Mouse (Mus musculus): ENCODE results near the gene Kirrel. TPM values are rescaled to one million over a fixed set of nuclear protein-coding genes. Genes with fewer than 3 reads are reported as not detected.

Kirrel gene
- total RNA-seq, 1 experiment from 2014 or later, result not detected

DNA sequence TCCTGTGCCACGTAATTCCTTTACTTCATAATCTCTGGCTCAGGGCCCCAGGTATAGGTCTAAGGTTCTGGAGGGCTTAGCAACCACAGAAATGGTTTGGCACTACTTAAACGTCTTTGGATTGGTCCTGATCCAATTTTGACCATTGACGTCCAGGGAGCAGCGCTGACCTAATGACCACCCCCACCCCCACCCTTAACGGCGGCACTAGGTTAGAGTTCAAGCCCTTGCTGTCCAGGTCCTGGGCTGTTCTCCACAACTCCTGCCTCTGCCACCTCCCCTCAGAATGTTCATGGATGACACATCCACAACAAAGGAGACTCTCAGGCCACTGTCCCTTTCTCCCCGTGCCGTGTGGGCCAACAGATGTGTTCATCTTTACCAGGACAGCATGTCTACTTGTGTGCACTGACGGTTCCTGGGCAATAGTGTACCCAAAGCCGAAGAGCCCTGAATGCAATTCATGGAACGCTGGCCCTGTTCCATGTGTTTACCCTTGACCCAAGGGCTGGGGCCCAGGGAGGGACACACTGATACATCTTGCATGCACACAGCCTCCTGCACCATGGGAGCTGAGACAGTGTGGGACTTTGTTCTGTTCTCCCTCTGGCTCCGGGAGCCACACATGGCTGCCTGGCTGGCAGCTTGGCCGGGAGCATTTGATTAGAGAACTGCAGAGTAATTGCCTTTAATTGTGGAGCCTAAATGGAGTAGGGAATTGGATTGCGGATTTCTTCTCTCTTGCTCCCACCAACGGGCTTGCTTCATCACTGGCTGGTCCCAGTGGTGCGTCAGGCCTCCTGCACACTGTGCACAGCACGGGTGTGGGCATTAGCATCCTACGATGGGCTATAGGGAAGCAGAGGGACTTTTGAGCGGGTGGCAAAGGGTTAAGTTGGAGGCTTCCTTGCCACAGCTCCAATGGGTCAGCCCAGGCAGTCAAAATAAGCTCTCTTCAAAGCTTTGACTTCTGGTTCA, 76.3 kb downstream of the Kirrel start:
- ATAC-seq (ENCODE audit: extremely low read depth, insufficient number of reproducible peaks, low FRiP score, poor library complexity, severe bottlenecking), result no peak

GRCm38 (mm10) chr3:87097205-87097604, 77.3 kb downstream of the Kirrel start:
- no peak for ATAC-seq (ENCODE audit: extremely low read depth, insufficient number of reproducible peaks, low FRiP score, poor library complexity, severe bottlenecking)

DNA sequence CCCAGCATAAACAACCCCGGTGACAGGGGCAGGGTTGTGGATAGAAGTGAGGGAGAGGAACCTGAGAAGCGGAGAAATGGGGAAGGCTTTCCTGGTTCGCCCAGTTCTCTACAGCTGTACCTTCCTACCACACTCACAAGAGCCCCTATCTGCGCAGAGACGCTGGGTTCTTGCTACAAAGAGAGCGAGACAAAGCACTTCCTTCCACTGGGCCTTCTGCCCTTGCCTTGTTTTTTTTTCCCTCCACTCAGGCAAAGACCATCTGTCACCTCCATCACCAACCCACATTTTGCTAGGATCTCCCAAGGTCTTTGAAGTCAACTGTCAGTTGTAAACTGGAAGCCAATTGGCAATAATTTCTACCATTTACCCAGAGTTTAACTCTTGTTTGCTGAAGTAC, 80.8 kb downstream of the Kirrel start:
- ATAC-seq (ENCODE audit: extremely low read depth, insufficient number of reproducible peaks, low FRiP score, poor library complexity, severe bottlenecking), result no peak

GRCm38 (mm10) chr3:87089694-87090565, 84.6 kb downstream of the Kirrel start:
- ATAC-seq (ENCODE audit: extremely low read depth, insufficient number of reproducible peaks, low FRiP score, poor library complexity, severe bottlenecking), result peak; percentile 55

GRCm38 (mm10) chr3:87087146-87087545, 87.4 kb downstream of the Kirrel start:
- no peak for ATAC-seq (ENCODE audit: extremely low read depth, insufficient number of reproducible peaks, low FRiP score, poor library complexity, severe bottlenecking)

- no peak for ATAC-seq (ENCODE audit: extremely low read depth, insufficient number of reproducible peaks, low FRiP score, poor library complexity, severe bottlenecking)
These were observed 92.3 kb downstream of the Kirrel start for GRCm38 (mm10) chr3:87082235-87082634.

- ATAC-seq (ENCODE audit: extremely low read depth, insufficient number of reproducible peaks, low FRiP score, poor library complexity, severe bottlenecking), result no peak
These were observed 94.8 kb downstream of the Kirrel start for GRCm38 (mm10) chr3:87079751-87080150.

DNA sequence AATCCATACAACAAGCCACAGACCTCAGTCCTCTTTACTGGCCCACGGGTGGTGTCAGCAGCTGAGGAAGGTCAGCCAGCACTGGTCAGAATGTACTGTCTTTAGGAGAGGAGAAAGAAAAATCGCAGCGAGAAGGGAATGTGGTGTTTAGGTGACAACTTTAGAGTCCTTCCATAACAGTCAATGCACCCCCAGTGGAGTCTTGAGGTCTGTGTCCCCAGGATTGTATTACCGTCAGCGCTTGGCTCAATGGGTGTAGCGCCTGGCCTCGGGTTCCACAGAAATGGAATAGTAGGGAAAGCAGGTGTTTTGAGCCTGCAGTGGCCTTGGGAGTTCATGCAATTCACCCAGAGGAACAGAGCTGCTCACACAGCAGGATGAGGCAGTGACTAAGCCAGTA, 95.2 kb downstream of the Kirrel start:
- ATAC-seq (ENCODE audit: extremely low read depth, insufficient number of reproducible peaks, low FRiP score, poor library complexity, severe bottlenecking), result no peak

GRCm38 (mm10) chr3:87077681-87078080, 96.9 kb downstream of the Kirrel start:
- ATAC-seq (ENCODE audit: extremely low read depth, insufficient number of reproducible peaks, low FRiP score, poor library complexity, severe bottlenecking), result no peak

DNA sequence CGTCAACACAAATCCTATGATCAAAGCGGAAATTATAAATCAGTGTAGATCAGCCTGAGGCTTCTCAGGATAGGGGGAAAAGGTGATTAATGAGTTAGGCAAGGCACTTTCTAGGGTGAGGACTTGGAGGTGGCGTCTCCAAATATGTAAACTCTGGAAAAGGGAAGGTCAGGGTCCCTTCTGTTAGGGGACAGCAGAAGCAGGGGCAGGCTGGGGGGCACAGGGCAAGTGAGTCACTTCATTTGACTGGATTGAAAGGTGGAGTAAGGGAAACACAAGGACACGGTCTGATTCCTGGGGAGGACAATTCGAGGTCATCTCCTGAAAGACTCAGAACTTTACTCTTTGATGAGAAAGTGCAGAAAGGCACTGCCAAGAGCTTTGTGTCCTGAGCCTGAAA, 97.6 kb downstream of the Kirrel start:
- ATAC-seq (ENCODE audit: extremely low read depth, insufficient number of reproducible peaks, low FRiP score, poor library complexity, severe bottlenecking), result no peak

GRCm38 (mm10) chr3:87076161-87076560, 98.4 kb downstream of the Kirrel start:
- no peak for ATAC-seq (ENCODE audit: extremely low read depth, insufficient number of reproducible peaks, low FRiP score, poor library complexity, severe bottlenecking)

DNA sequence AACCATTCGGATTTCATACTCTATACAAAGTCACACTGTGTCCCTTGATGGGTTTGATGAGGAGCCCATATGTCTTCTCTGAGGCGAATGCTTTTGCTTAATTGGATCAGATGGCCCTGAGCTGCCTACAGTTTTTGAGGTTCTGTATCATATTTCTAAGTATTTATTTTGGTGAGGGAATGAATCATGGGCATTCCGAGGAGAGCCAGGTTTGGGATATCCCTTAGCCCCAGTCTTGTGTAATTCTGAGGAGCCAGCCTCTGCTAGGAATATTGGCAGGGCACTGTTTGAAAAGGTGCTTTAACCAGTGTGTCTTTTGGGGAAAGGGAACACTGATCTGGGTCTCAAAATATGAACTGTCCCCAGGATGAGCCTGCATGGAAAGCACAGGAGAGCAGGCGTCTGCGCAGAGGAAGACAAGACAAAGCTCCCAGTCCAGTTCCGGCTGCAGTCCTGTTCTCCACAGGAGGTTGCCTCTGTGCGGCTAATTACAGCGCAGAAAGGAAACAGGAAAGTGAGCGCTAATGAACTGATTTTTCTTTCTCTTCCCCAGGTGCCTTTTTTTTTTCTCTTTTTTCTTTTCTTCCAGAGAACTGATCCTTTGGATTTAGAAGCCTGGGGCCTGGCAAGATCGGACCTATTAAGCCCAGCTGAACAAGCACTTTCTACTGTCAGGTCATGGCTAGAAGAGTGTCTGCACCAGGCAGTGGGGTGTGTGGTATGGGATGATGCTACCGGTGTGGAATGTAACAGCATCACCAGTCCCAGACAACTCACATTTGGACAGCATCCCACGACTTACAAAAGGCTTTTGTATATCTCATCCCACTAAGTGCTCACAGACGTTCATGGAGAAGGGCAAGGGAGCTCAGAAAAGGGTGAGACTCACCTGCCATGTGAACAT, 101.7 kb downstream of the Kirrel start:
- no peak for ATAC-seq (ENCODE audit: extremely low read depth, insufficient number of reproducible peaks, low FRiP score, poor library complexity, severe bottlenecking)

- ATAC-seq (ENCODE audit: extremely low read depth, insufficient number of reproducible peaks, low FRiP score, poor library complexity, severe bottlenecking), result no peak
These were observed 102.4 kb downstream of the Kirrel start for GRCm38 (mm10) chr3:87072191-87072590.

DNA sequence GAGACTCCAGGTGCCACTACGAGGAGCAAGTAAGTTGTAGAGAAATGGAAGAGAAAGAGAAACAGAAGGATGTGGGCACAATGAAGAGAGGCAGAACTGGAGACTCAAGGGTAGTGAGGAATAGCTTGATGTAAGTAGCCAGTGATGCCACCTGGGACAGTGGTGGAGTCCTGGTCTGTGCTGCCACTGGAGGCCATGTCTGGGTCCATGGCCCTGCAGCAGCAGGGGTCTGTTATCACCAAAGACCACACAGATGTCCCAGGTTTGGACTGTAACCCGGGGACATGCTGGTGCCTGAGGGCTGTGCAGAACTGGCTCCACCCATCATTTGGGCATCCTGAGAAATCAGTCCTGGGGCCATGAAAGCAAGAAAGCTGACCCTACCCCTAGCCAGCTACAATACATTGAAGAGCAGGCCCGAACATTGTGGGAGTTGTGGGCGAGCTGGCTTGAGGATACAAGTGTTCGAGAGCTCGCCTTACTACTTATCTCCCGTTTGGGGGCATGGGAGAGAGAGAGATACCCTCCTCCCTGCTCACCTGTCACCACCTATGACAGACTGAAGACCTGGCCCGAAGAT, 107.1 kb downstream of the Kirrel start:
- ATAC-seq (ENCODE audit: extremely low read depth, insufficient number of reproducible peaks, low FRiP score, poor library complexity, severe bottlenecking), result no peak

- ATAC-seq (ENCODE audit: extremely low read depth, insufficient number of reproducible peaks, low FRiP score, poor library complexity, severe bottlenecking), result no peak
These were observed 120.6 kb downstream of the Kirrel start for GRCm38 (mm10) chr3:87053939-87054338.

DNA sequence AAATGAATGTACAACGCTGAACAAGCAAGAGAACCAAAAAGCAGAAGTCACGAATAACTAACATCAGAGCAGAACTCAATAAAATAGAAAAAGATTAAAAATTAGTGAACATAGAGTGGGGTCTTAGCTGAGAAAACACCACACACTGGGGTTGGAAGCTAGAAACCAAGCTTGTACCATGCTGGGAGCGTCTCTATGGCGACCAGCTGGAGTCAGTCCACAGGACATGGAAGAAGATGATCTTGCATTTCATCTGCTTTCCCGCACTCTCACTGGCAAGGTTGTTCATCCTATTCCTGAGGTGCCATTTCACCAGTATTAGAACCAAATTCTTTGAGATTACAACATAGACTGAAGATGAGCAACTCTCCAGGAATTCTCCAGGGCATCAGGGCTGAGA, 126.7 kb downstream of the Kirrel start:
- ATAC-seq (ENCODE audit: extremely low read depth, insufficient number of reproducible peaks, low FRiP score, poor library complexity, severe bottlenecking), result no peak

DNA sequence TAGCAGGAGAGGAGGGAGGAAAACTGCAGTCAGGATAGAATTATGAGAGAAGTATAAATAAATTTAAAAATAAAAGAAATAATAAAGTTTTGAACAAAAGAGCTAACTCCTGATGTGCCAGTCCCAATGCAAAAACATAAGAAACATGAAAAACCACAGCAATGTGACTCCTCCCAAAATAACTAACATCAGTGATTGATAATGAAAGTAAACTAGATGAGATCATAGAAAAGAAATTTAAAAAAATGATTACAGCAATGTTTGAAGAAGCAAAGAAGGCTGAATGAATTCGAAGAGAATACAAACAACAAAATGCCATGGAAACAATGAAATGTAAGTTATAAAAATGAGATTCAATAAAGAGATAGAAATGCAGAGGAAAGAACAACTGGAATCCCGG, 132.8 kb downstream of the Kirrel start:
- ATAC-seq (ENCODE audit: extremely low read depth, insufficient number of reproducible peaks, low FRiP score, poor library complexity, severe bottlenecking), result no peak

- no peak for ATAC-seq (ENCODE audit: extremely low read depth, insufficient number of reproducible peaks, low FRiP score, poor library complexity, severe bottlenecking)
These were observed 136.0 kb downstream of the Kirrel start for GRCm38 (mm10) chr3:87038500-87038899.
